Mouse (Mus musculus): ENCODE results near the gene Piga. TPM values are rescaled to one million over a fixed set of nuclear protein-coding genes. Genes with fewer than 3 reads are reported as not detected.
A peak's percentile ranks its signal among the peaks of the same experiment; 100 is the strongest.

Gene Piga
- polyA plus RNA-seq, 1 experiment from 2014 or later = 14.5 TPM

- H3K4me2 ChIP-seq = no peak overlapping the region
- no peaks in the 10 kb centered on the region for H3K9me3 ChIP-seq
- H3K4me1 ChIP-seq = no peaks in the 10 kb centered on the region
- 70% methylated on average over 1 of the region's 1 CpGs for WGBS
- H3K36me3 ChIP-seq = no peaks in the 10 kb centered on the region
- H3K27me3 ChIP-seq (replicated peaks) = no peaks in the 10 kb centered on the region
- H3K27ac ChIP-seq = no peak overlapping the region
- no peak overlapping the region for H3K4me3 ChIP-seq (replicated peaks)
- no peak overlapping the region for H3K9ac ChIP-seq
- no peak for ATAC-seq (ENCODE audit: insufficient read depth, low FRiP score, low read depth)
These were observed 9.0 kb upstream of the Piga start for GRCm38 (mm10) chrX:164410562-164410961.

- Histone ChIP-seq H3K4me3 (replicated peaks) (no peak overlapping the region), H3K4me1 (no peaks in the 10 kb centered on the region), H3K27me3 (replicated peaks) (no peaks in the 10 kb centered on the region), H3K4me2 (no peak overlapping the region), H3K27ac (no peak overlapping the region), H3K36me3 (no peaks in the 10 kb centered on the region), H3K9ac (no peak overlapping the region), H3K9me3 (no peaks in the 10 kb centered on the region)
- no peak for ATAC-seq (ENCODE audit: insufficient read depth, low FRiP score, low read depth)
- 83% methylated on average over 2 of the region's 2 CpGs for WGBS
These were observed 2.8 kb upstream of the Piga start for GRCm38 (mm10) chrX:164416803-164417202.

DNA sequence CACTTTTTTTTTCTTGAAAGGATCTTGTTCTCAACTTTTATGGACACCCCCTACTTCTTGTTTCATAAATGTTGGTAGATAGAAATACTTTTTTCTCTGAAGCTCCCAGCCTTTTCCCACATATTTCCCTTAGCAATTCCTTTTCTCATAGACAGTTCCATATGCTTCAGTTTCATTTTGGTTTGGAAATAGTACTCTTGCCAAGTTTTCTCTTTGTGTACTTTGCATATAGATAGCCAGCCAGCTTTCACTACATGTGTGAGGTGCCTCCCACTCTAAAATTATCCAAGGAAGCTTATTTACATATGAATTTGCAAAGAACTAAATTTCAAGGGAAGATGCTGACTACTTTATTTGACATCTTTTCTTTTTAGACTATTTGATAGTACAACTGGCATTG, 1.6 kb upstream of the Piga start:
- ATAC-seq (ENCODE audit: insufficient read depth, low FRiP score, low read depth) = no peak
- Histone ChIP-seq H3K36me3 (no peaks in the 10 kb centered on the region), H3K9me3 (no peaks in the 10 kb centered on the region), H3K9ac (no peak overlapping the region), H3K27ac (no peak overlapping the region), H3K27me3 (replicated peaks) (no peaks in the 10 kb centered on the region), H3K4me1 (no peaks in the 10 kb centered on the region), H3K4me3 (replicated peaks) (no peak overlapping the region), H3K4me2 (no peak overlapping the region)

GRCm38 (mm10) chrX:164419955-164420354, 368 bp downstream of the Piga start:
- 27% methylated on average over 13 of the region's 13 CpGs for WGBS
- Histone ChIP-seq H3K4me3 (replicated peaks) (peak overlapping the region; percentile 56), H3K27me3 (replicated peaks) (no peaks in the 10 kb centered on the region), H3K4me1 (no peaks in the 10 kb centered on the region), H3K36me3 (no peaks in the 10 kb centered on the region), H3K4me2 (peak overlapping the region; percentile 49), H3K27ac (peak overlapping the region; percentile 76), H3K9ac (peak overlapping the region; percentile 50), H3K9me3 (no peaks in the 10 kb centered on the region)
- peak; percentile 3; the same call in 1 of the 2 replicates for ATAC-seq (ENCODE audit: insufficient read depth, low FRiP score, low read depth)

DNA sequence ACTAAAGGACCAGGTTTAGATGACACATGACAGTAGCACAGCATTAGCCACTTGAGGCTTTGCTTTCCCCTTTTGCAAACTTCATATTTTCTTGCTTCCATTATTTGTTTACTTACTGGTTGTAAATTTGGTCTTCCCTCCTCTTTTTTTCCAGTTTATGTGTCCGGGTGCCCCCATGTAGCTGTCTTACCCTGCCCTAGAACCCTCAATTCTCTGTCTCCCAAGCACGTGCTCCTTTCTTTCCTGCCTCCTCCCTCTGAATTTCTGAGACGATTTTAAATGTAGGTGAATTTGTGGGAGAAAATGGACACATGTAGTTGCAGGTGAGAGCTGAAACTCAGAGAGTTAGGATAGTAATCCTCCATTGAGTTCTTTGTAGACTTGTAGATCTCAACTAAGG, 931 bp downstream of the Piga start:
- Histone ChIP-seq H3K4me3 (replicated peaks) (peak overlapping the region; percentile 56), H3K9ac (no peak overlapping the region), H3K36me3 (no peaks in the 10 kb centered on the region), H3K4me2 (peak overlapping the region; percentile 49), H3K9me3 (no peaks in the 10 kb centered on the region), H3K4me1 (no peaks in the 10 kb centered on the region), H3K27ac (no peak overlapping the region), H3K27me3 (replicated peaks) (no peaks in the 10 kb centered on the region)
- WGBS = 47% methylated on average over 3 of the region's 3 CpGs
- ATAC-seq (ENCODE audit: insufficient read depth, low FRiP score, low read depth) = no peak

- 80% methylated on average over 1 of the region's 1 CpGs for WGBS
- no peak overlapping the region for H3K4me3 ChIP-seq (replicated peaks)
These were observed 5.2 kb downstream of the Piga start for GRCm38 (mm10) chrX:164424821-164425220.

DNA sequence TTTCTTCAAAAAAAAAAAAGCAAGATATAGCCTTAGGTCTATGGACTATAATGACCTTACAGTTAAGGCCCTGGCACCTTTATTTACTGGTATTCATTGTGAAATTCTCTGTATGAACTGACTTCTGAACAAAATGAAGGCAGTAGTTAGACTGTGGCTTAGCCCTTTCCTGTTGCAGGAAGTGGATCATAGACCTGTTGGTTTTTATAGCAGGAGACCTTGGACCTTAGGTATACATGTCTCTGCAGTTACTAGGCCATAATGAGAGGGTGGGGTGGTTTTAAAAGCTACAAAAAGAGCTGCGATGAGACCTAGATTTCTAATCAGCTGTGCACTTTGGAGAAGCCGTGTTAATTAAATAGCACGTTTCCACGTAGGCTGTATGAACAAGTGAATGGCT, 7.7 kb downstream of the Piga start:
- WGBS = 85% methylated on average over 4 of the region's 4 CpGs
- H3K4me2 ChIP-seq = no peak overlapping the region
- H3K4me3 ChIP-seq (replicated peaks) = no peak overlapping the region
- no peaks in the 10 kb centered on the region for H3K9me3 ChIP-seq
- no peak for ATAC-seq (ENCODE audit: insufficient read depth, low FRiP score, low read depth)
- H3K9ac ChIP-seq = no peak overlapping the region
- H3K4me1 ChIP-seq = no peaks in the 10 kb centered on the region
- H3K36me3 ChIP-seq = no peaks in the 10 kb centered on the region
- H3K27me3 ChIP-seq (replicated peaks) = no peaks in the 10 kb centered on the region
- no peak overlapping the region for H3K27ac ChIP-seq

More at GRCm38 (mm10) chrX:164424821-164425220, 5.2 kb downstream of the Piga start:
- no peaks in the 10 kb centered on the region for H3K36me3 ChIP-seq
- H3K27ac ChIP-seq = no peak overlapping the region
- no peak overlapping the region for H3K9ac ChIP-seq
- H3K27me3 ChIP-seq (replicated peaks) = no peaks in the 10 kb centered on the region
- H3K4me2 ChIP-seq = no peak overlapping the region
- no peaks in the 10 kb centered on the region for H3K4me1 ChIP-seq
- ATAC-seq (ENCODE audit: insufficient read depth, low FRiP score, low read depth) = no peak
- H3K9me3 ChIP-seq = no peaks in the 10 kb centered on the region

GRCm38 (mm10) chrX:164428224-164428623, 8.6 kb downstream of the Piga start:
- no peak overlapping the region for H3K4me2 ChIP-seq
- no peaks in the 10 kb centered on the region for H3K27me3 ChIP-seq (replicated peaks)
- no peak for ATAC-seq (ENCODE audit: insufficient read depth, low FRiP score, low read depth)
- no peaks in the 10 kb centered on the region for H3K36me3 ChIP-seq
- no peak overlapping the region for H3K9ac ChIP-seq
- no peaks in the 10 kb centered on the region for H3K9me3 ChIP-seq
- WGBS = 82% methylated on average over 2 of the region's 2 CpGs
- no peak overlapping the region for H3K27ac ChIP-seq
- H3K4me3 ChIP-seq (replicated peaks) = no peak overlapping the region
- no peaks in the 10 kb centered on the region for H3K4me1 ChIP-seq

GRCm38 (mm10) chrX:164430621-164431020, 11.0 kb downstream of the Piga start:
- H3K4me1 ChIP-seq = no peaks in the 10 kb centered on the region
- H3K27me3 ChIP-seq (replicated peaks) = no peaks in the 10 kb centered on the region
- H3K4me3 ChIP-seq (replicated peaks) = no peak overlapping the region
- H3K36me3 ChIP-seq = no peaks in the 10 kb centered on the region
- WGBS = 67% methylated on average over 6 of the region's 6 CpGs
- no peak overlapping the region for H3K4me2 ChIP-seq
- no peaks in the 10 kb centered on the region for H3K9me3 ChIP-seq
- H3K9ac ChIP-seq = no peak overlapping the region
- no peak overlapping the region for H3K27ac ChIP-seq
- no peak for ATAC-seq (ENCODE audit: insufficient read depth, low FRiP score, low read depth)

DNA sequence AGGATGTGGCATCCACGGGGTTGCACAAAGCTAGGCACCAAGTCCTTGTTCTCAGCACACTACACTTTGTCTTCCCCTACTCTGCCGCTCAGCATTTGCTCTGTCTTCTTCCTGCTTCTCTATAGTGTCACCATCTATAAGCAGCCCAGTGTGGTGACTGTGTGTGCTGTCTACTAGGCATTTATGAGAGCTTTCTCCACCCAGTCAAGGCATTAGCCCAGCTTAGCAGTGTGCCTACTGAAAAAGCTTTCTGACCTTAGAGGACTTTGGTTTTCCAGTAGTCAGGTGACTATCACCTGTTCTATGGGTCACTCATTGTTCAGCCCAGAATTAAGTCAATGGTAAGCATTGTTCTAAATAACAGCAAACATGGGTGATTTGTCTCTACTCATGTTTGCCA, 11.5 kb downstream of the Piga start:
- H3K4me3 ChIP-seq (replicated peaks) = no peak overlapping the region
- H3K36me3 ChIP-seq = no peaks in the 10 kb centered on the region
- H3K4me2 ChIP-seq = no peak overlapping the region
- no peaks in the 10 kb centered on the region for H3K27me3 ChIP-seq (replicated peaks)
- H3K9ac ChIP-seq = no peak overlapping the region
- no peaks in the 10 kb centered on the region for H3K4me1 ChIP-seq
- ATAC-seq (ENCODE audit: insufficient read depth, low FRiP score, low read depth) = no peak
- 73% methylated on average over 2 of the region's 2 CpGs for WGBS
- no peaks in the 10 kb centered on the region for H3K9me3 ChIP-seq
- H3K27ac ChIP-seq = no peak overlapping the region

DNA sequence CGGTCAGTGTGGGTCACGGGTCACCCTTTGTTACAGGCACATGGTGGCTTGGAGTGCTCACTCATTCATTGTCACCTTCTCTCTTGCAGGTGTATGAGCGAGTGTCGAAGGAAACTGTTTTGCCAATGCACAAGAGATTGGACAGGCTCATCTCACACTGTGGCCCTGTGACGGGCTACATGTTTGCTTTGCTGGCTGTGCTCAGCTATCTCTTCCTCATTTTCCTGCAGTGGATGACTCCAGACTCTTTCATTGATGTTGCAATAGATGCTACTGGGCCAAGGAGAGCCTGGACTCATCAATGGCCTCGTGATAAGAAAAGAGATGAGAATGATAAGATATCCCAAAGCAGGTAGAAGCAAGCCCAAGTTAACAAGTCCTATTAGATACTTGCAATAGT, 12.0 kb downstream of the Piga start:
- no peaks in the 10 kb centered on the region for H3K4me1 ChIP-seq
- H3K27ac ChIP-seq = no peak overlapping the region
- H3K9ac ChIP-seq = no peak overlapping the region
- H3K36me3 ChIP-seq = no peaks in the 10 kb centered on the region
- H3K4me2 ChIP-seq = no peak overlapping the region
- no peaks in the 10 kb centered on the region for H3K9me3 ChIP-seq
- H3K4me3 ChIP-seq (replicated peaks) = no peak overlapping the region
- WGBS = 79% methylated on average over 6 of the region's 6 CpGs
- ATAC-seq (ENCODE audit: insufficient read depth, low FRiP score, low read depth) = no peak
- H3K27me3 ChIP-seq (replicated peaks) = no peaks in the 10 kb centered on the region

DNA sequence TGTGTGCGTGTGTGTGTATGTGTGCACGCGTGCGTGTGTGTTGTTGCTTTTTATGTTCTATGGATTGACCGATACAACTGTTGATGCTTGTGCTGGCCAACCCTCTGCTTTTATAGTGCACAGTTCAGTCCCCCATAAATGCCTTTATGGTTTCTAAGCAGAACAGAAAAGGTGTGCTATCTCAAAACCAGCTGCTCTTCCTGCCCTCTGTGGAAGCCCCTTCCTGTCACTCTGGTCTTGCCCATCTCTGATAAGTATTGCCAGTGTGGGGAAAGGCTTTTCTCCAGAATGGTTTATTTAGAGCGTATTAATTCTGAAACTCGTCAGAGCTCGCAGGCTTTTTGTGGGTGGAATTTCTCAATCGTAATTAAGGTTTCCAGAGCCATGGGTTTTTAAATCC, 13.1 kb downstream of the Piga start:
- no peaks in the 10 kb centered on the region for H3K9me3 ChIP-seq
- 91% methylated on average over 9 of the region's 9 CpGs for WGBS
- ATAC-seq (ENCODE audit: insufficient read depth, low FRiP score, low read depth) = no peak
- no peaks in the 10 kb centered on the region for H3K4me1 ChIP-seq
- no peak overlapping the region for H3K4me2 ChIP-seq
- H3K36me3 ChIP-seq = no peaks in the 10 kb centered on the region
- H3K4me3 ChIP-seq (replicated peaks) = no peak overlapping the region
- no peak overlapping the region for H3K27ac ChIP-seq
- no peak overlapping the region for H3K9ac ChIP-seq
- H3K27me3 ChIP-seq (replicated peaks) = no peaks in the 10 kb centered on the region

DNA sequence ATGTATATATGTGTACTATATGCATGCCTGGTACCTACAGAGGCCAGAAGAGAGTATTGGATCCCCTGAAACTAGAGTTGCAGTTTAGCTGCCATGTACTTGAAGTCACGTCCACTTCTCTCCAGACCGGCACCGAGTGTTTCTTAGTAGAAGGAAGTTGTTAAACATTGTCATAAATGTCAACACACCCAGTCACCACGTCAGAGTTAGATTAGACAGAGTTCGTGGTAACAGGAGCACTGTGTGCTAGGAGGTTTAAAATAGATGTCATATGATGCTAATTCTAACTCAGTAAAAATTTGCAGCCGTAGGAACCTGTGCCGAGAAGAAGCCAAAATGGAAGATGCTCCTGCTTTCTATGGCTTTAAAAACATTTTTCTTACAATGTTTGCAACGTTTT, 17.1 kb downstream of the Piga start, which contains the start of gene Asb11:
Gene Asb11 (plus strand): TSS at position 286 of the 400 bp plus-strand sequence.
- ATAC-seq (ENCODE audit: insufficient read depth, low FRiP score, low read depth) = no peak

More for the DNA sequence above, 17.1 kb downstream of the Piga start, which contains the start of gene Asb11:
- Histone ChIP-seq H3K4me2 (no peak within 1 kb of the TSS), H3K9me3 (no peaks in the 10 kb centered on the region), H3K4me1 (no peaks in the 10 kb centered on the region), H3K36me3 (no peaks in the 10 kb centered on the region), H3K27me3 (replicated peaks) (no peaks in the 10 kb centered on the region), H3K27ac (no peak within 1 kb of the TSS), H3K4me3 (replicated peaks) (no peak within 1 kb of the TSS), H3K9ac (no peak within 1 kb of the TSS)
- 65% methylated on average over 8 of the region's 8 CpGs for WGBS
